ENCODE assay signal across 8 mouse cellular contexts in the genomic region with DNA sequence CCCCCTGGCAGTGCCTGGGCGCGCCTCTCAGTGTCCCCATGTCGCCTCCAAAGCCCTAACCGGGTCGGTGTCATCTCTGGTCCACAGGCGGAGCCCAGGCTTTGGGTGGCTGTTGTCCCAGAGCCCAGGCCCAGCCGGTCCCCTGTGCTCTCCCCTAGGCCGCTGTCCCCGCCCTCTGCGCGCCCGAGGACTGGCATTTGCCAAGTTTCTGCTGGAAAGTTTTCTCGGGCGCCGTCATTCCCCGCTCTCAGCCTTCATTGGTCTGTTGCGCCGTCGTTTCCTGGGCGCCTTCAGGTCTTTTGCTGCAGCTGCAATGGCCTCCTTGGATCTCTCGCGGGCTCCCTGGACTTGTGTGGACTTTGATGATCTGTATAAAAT. TPM values are rescaled to one million over a fixed set of nuclear protein-coding genes. Genes with fewer than 3 reads are reported as not detected.
A peak's percentile ranks its signal among the peaks of the same experiment; 100 is the strongest.
DNase-seq lines count a peak whose midpoint lies in the region; ATAC-seq and TF ChIP-seq lines count a peak whose summit lies in the region.

No protein-coding gene starts in this region.

- no peaks in the 10 kb centered on the region for H3K36me3 ChIP-seq in erythroblast, embryonic 14.5 days (ENCODE audit: control insufficient read depth)
- H3K36me3 ChIP-seq in heart, embryonic 10.5 days, result peaks cover 3% of the 10 kb centered on the region; the same call in 1 of the 2 replicates
- H3K36me3 ChIP-seq in kidney, embryonic 14.5 days (ENCODE audit: control insufficient read depth, insufficient read depth, low read length), result no peaks in the 10 kb centered on the region
- no peaks in the 10 kb centered on the region for H3K36me3 ChIP-seq in limb, embryonic 15.5 days
- no peaks in the 10 kb centered on the region for H3K36me3 ChIP-seq in myocyte (ENCODE audit: control insufficient read depth, insufficient read depth)
- no peaks in the 10 kb centered on the region for H3K36me3 ChIP-seq in stomach, embryonic 16.5 days (ENCODE audit: control insufficient read depth, insufficient read depth, low read length)

- H3K9ac ChIP-seq in kidney, embryonic 14.5 days (ENCODE audit: low read depth, low read length), result peak overlapping the region; percentile 94
- peak overlapping the region; percentile 90 for H3K9ac ChIP-seq in limb, embryonic 15.5 days
- peak overlapping the region; percentile 99 for H3K9ac ChIP-seq in stomach, embryonic 16.5 days (ENCODE audit: low read length)

- peak overlapping the region; percentile 52 for H3K4me3 ChIP-seq in erythroblast, embryonic 14.5 days (replicated peaks)
- H3K4me3 ChIP-seq in embryonic fibroblast, embryonic 13.5 days (ENCODE audit: insufficient read depth, low read length), result peak overlapping the region; percentile 63
- H3K4me3 ChIP-seq in heart, embryonic 10.5 days, result peak overlapping the region; percentile 81
- peak overlapping the region; percentile 83 for H3K4me3 ChIP-seq in kidney, embryonic 14.5 days (ENCODE audit: low read length)
- peak overlapping the region; percentile 71 for H3K4me3 ChIP-seq in limb, embryonic 15.5 days
- peak overlapping the region; percentile 74 for H3K4me3 ChIP-seq in myocyte
- peak overlapping the region; percentile 89 for H3K4me3 ChIP-seq in stomach, embryonic 16.5 days (replicated peaks; ENCODE audit: low read length)

- WGBS in heart, embryonic 10.5 days, result 0% methylated on average over 22 of the region's 22 CpGs
- under 1% methylated on average over 22 of the region's 22 CpGs for WGBS in kidney, embryonic 14.5 days
- WGBS in limb, embryonic 15.5 days, result 0% methylated on average over 22 of the region's 22 CpGs
- WGBS in stomach, embryonic 16.5 days, result under 1% methylated on average over 22 of the region's 22 CpGs

- ATAC-seq in erythroblast, adult 5-6 weeks (replicated peaks; ENCODE audit: low FRiP score, poor library complexity, severe bottlenecking), result no peak
- ATAC-seq in kidney, embryonic 14.5 days (ENCODE audit: low FRiP score, low TSS enrichment), result peak; percentile 92
- ATAC-seq in limb, embryonic 15.5 days (ENCODE audit: insufficient number of reproducible peaks, low FRiP score, low TSS enrichment, low read depth), result peak; percentile 86
- ATAC-seq in stomach, embryonic 16.5 days (ENCODE audit: insufficient read depth, low FRiP score), result peak; percentile 92

- DNase-seq in heart, embryonic 10.5 days (ENCODE audit: low spot score), result peak; percentile 88

- H3K27ac ChIP-seq in embryonic fibroblast, embryonic 13.5 days (ENCODE audit: insufficient read depth, low read length), result peak overlapping the region; percentile 93
- peak overlapping the region; percentile 99 for H3K27ac ChIP-seq in heart, embryonic 10.5 days
- H3K27ac ChIP-seq in kidney, embryonic 14.5 days (ENCODE audit: low read depth, low read length), result peak overlapping the region; percentile 97
- peak overlapping the region; percentile 98 for H3K27ac ChIP-seq in limb, embryonic 15.5 days
- H3K27ac ChIP-seq in stomach, embryonic 16.5 days (ENCODE audit: low read length), result peak overlapping the region; percentile 100

- no peaks in the 10 kb centered on the region for H3K9me3 ChIP-seq in erythroblast, embryonic 14.5 days (ENCODE audit: control insufficient read depth, low read length)
- no peaks in the 10 kb centered on the region; the same call in 1 of the 2 replicates for H3K9me3 ChIP-seq in heart, embryonic 10.5 days
- peaks cover 6% of the 10 kb centered on the region; the same call in 1 of the 2 replicates for H3K9me3 ChIP-seq in kidney, embryonic 14.5 days (ENCODE audit: control insufficient read depth, low read length)
- H3K9me3 ChIP-seq in limb, embryonic 15.5 days, result no peaks in the 10 kb centered on the region
- H3K9me3 ChIP-seq in stomach, embryonic 16.5 days (replicated peaks; ENCODE audit: control insufficient read depth, low read length), result no peaks in the 10 kb centered on the region

- TF ChIP-seq POLR2A in embryonic fibroblast, embryonic 13.5 days (IDR thresholded peaks at IDR 0.05; ENCODE audit: low read depth, low read length), result peak; percentile 59; the same call in 1 of the 2 replicates
- TF ChIP-seq POLR2A in myocyte (IDR thresholded peaks at IDR 0.05; ENCODE audit: insufficient read length, low read depth), result peak; percentile 56

- peak overlapping the region; percentile 68 for H3K4me2 ChIP-seq in kidney, embryonic 14.5 days (replicated peaks; ENCODE audit: low read depth, low read length)
- peak overlapping the region; percentile 85 for H3K4me2 ChIP-seq in limb, embryonic 15.5 days
- H3K4me2 ChIP-seq in myocyte (ENCODE audit: low read depth), result peak overlapping the region; percentile 90
- peak overlapping the region; percentile 61 for H3K4me2 ChIP-seq in stomach, embryonic 16.5 days (ENCODE audit: low read depth, low read length)

- H3K79me2 ChIP-seq in myocyte (ENCODE audit: control insufficient read depth, insufficient read depth), result peaks cover 19% of the 10 kb centered on the region

- H3K4me1 ChIP-seq in erythroblast, embryonic 14.5 days (ENCODE audit: control insufficient read depth), result no peaks in the 10 kb centered on the region
- H3K4me1 ChIP-seq in embryonic fibroblast, embryonic 13.5 days (ENCODE audit: control insufficient read depth, insufficient read depth, low read length), result peaks cover 11% of the 10 kb centered on the region; the same call in 1 of the 2 replicates
- peaks cover 25% of the 10 kb centered on the region for H3K4me1 ChIP-seq in heart, embryonic 10.5 days
- H3K4me1 ChIP-seq in kidney, embryonic 14.5 days (ENCODE audit: control insufficient read depth, insufficient read depth, low read length), result peaks cover 8% of the 10 kb centered on the region
- peaks cover 18% of the 10 kb centered on the region for H3K4me1 ChIP-seq in limb, embryonic 15.5 days
- H3K4me1 ChIP-seq in stomach, embryonic 16.5 days (ENCODE audit: control insufficient read depth, insufficient read depth, low read length), result peaks cover 12% of the 10 kb centered on the region

- peak overlapping the region; percentile 64 for H3ac ChIP-seq in myocyte (ENCODE audit: control insufficient read depth, insufficient read length)

- H3K27me3 ChIP-seq in erythroblast, embryonic 14.5 days (ENCODE audit: control insufficient read depth), result peaks cover 22% of the 10 kb centered on the region
- H3K27me3 ChIP-seq in heart, embryonic 10.5 days (ENCODE audit: insufficient read depth, poor library complexity, severe bottlenecking), result no peaks in the 10 kb centered on the region
- no peaks in the 10 kb centered on the region for H3K27me3 ChIP-seq in kidney, embryonic 14.5 days (ENCODE audit: control insufficient read depth, insufficient read depth, low read length)
- H3K27me3 ChIP-seq in limb, embryonic 15.5 days, result no peaks in the 10 kb centered on the region
- H3K27me3 ChIP-seq in myocyte (ENCODE audit: control insufficient read depth, insufficient read depth, insufficient read length), result no peaks in the 10 kb centered on the region
- no peaks in the 10 kb centered on the region for H3K27me3 ChIP-seq in stomach, embryonic 16.5 days (ENCODE audit: control insufficient read depth, insufficient read depth, low read length)

- no peak for TF ChIP-seq CTCF in embryonic fibroblast, embryonic 13.5 days (IDR thresholded peaks at IDR 0.05; ENCODE audit: borderline replicate concordance, insufficient read depth, low read length)

TF ChIP-seq in myocyte, 11 proteins besides CTCF, POLR2A, EP300 and RAD21:
- TF ChIP-seq CEBPB (IDR thresholded peaks at IDR 0.05; ENCODE audit: insufficient read depth, poor library complexity, severe bottlenecking) (no peak), POLR2AphosphoS2 (IDR thresholded peaks at IDR 0.05; ENCODE audit: insufficient read length, low read depth) (peak; percentile 60), E2F4 (IDR thresholded peaks at IDR 0.05; ENCODE audit: insufficient read depth) (peak; percentile 17)

RNA-seq across cellular contexts. Expression of gene Parva, which starts 0.8 kb away (rescaled TPM):
- polyA plus RNA-seq in erythroblast, embryonic 14.5 days (2012), result 0.03 TPM in 1 of 2 replicates, not detected in the other
- not detected in 2 replicates for total RNA-seq in erythroblast, adult 5-6 weeks (2015; ENCODE audit: low replicate concordance)
- total RNA-seq in erythroblast, adult 5-6 weeks (2017; ENCODE audit: low replicate concordance), result not detected in 2 replicates
- 230 and 242 TPM in 2 replicates for polyA plus RNA-seq in embryonic fibroblast, embryonic 13.5 days (2011; ENCODE audit: insufficient read length, low read depth, missing spikeins)
- 82.5 and 94.9 TPM in 2 replicates for polyA plus RNA-seq in heart, embryonic 10.5 days (2016; fragmentation: Nextera tagmentation; extraction: Ambion mirVana)
- polyA plus RNA-seq in kidney, embryonic 14.5 days (2014; fragmentation: Nextera tagmentation; extraction: Ambion mirVana), result 53.4 and 92.8 TPM in 2 replicates
- polyA plus RNA-seq in limb, embryonic 15.5 days (2015; fragmentation: Nextera tagmentation; extraction: Ambion mirVana), result 89.9 and 95.9 TPM in 2 replicates
- 78.3 TPM for polyA plus RNA-seq in myocyte (2012; fragmentation: generic; extraction: Trizol)
- 132 and 141 TPM in 2 replicates for polyA plus RNA-seq in stomach, embryonic 16.5 days (2015; fragmentation: Nextera tagmentation; extraction: Ambion mirVana)

Comparison
In these comparisons a context has a peak if more than half of its experiments do, and no peak if none do; other contexts are left out.
1. RNA of gene Parva, which starts 0.8 kb away (polyA plus RNA-seq): 230 to 242 TPM in embryonic fibroblast, embryonic 13.5 days, 132 to 141 TPM in stomach, embryonic 16.5 days, 89.9 to 95.9 TPM in limb, embryonic 15.5 days, 53.4 to 92.8 TPM in kidney, embryonic 14.5 days, 82.5 to 94.9 TPM in heart, embryonic 10.5 days and 78.3 TPM in myocyte (single experiment); 0.03 TPM in erythroblast, embryonic 14.5 days; every median in the first group is over 10 times any median in the second.
2. Peak in every context shown above with its lines, with median percentiles within 50 percentile points of each other: H3K4me3 ChIP-seq, H3K27ac ChIP-seq, H3K4me2 ChIP-seq and H3K9ac ChIP-seq.